Mouse (Mus musculus): ENCODE results near the gene Phf13.

Gene Phf13

GRCm38 (mm10) chr4:151946211-151946610 lies 49.8 kb downstream of the Phf13 start:
- DNase-seq (ENCODE audit: low spot score): no peak

Data from testis, postnatal 10 days (tissue).